Mouse (Mus musculus): ENCODE data around the gene Slpi.

DNA sequence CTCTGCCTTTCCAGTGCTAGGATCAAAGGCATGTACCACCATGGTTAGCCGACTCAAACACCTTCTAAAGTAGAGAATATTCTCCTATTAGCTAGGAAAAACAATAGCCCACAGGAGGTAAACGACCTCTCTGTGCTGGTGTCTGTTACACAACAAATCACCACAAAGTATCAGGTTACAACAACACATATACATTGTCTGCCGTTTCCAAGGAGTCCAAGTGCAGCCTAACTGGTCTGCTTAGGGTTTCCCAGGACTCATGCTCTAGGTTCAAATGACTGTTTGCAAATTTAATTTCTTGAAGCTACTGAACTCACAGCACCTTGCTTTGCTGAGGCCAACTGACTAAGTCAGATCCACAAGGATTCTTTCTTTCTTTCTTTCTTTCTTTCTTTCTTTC lies 30.6 kb upstream of the Slpi start:
- no peak for TF ChIP-seq POLR2A (IDR thresholded peaks at IDR 0.05; ENCODE audit: insufficient read length, low read depth)
- no peak for TF ChIP-seq TCF3 (IDR thresholded peaks at IDR 0.05; ENCODE audit: insufficient read length, low read depth)
- no peak for TF ChIP-seq USF1 (IDR thresholded peaks at IDR 0.05; ENCODE audit: low read depth)
- no peak for TF ChIP-seq E2F4 (IDR thresholded peaks at IDR 0.05; ENCODE audit: insufficient read depth)
- TF ChIP-seq TCF12 (IDR thresholded peaks at IDR 0.05; ENCODE audit: insufficient read depth, poor library complexity, severe bottlenecking), result no peak
- no peak for TF ChIP-seq MAX (IDR thresholded peaks at IDR 0.05; ENCODE audit: low read depth)
- no peak for TF ChIP-seq MYOG (IDR thresholded peaks at IDR 0.05; ENCODE audit: control insufficient read depth in 1 of 3, insufficient read depth in 1 of 3, insufficient read length in 2 of 3, low read depth in 2 of 3)
- 0 out of 2 replicates have a peak, but pooled peaks have one; percentile 23 for TF ChIP-seq CEBPB (IDR thresholded peaks at IDR 0.05; ENCODE audit: insufficient read depth, poor library complexity, severe bottlenecking)
- TF ChIP-seq MYOD1 (IDR thresholded peaks at IDR 0.05; ENCODE audit: control insufficient read depth in 1 of 3, insufficient read length in 2 of 3, low read depth in 2 of 3), result no peak
- no peak for TF ChIP-seq POLR2AphosphoS2 (IDR thresholded peaks at IDR 0.05; ENCODE audit: insufficient read length, low read depth)
